Mouse (Mus musculus) limb, embryonic 15.5 days (tissue): ENCODE results near the gene Ddx20. TPM values are rescaled to one million over a fixed set of nuclear protein-coding genes. Genes with fewer than 3 reads are reported as not detected.

Source experiments
- ATAC-seq: fragments of 200-750 bp; cut with Nextera tagmentation; 2 replicates; pipeline ENCODE4 v1.8.0; 2017; ENCODE audit warnings: low read depth, moderate TSS enrichment; ENCODE audit not compliant: insufficient number of reproducible peaks, low FRiP score, low TSS enrichment
- H3K27ac ChIP-seq: fragments of 300-500 bp; sonication (generic); 2 replicates; pipeline ENCODE4 v1.5.1; 2015; ENCODE audit warnings: moderate library complexity, mild to moderate bottlenecking, inconsistent platforms
- H3K27me3 ChIP-seq: fragments of 300-500 bp; sonication (generic); 2 replicates; pipeline ENCODE4 v1.6.1; 2015; ENCODE audit warnings: inconsistent platforms
- H3K36me3 ChIP-seq: fragments of 300-500 bp; sonication (generic); 2 replicates; pipeline ENCODE4 v1.6.1; 2015; ENCODE audit warnings: inconsistent platforms
- H3K4me1 ChIP-seq: fragments of 300-500 bp; sonication (generic); 2 replicates; pipeline ENCODE4 v1.6.1; 2015; ENCODE audit warnings: inconsistent platforms
- H3K4me2 ChIP-seq: fragments of 300-500 bp; sonication (generic); 2 replicates; pipeline ENCODE4 v1.6.1; 2015; ENCODE audit warnings: mild to moderate bottlenecking, inconsistent platforms
- H3K4me3 ChIP-seq: fragments of 300-500 bp; sonication (generic); 2 replicates; pipeline ENCODE4 v1.5.1; 2015; ENCODE audit warnings: mild to moderate bottlenecking, inconsistent platforms
- H3K9ac ChIP-seq: fragments of 300-500 bp; sonication (generic); 2 replicates; pipeline ENCODE4 v1.6.1; 2015; ENCODE audit warnings: inconsistent platforms
- H3K9me3 ChIP-seq: fragments of 300-500 bp; sonication (generic); 2 replicates; pipeline ENCODE4 v1.6.1; 2016; ENCODE audit warnings: inconsistent platforms
- WGBS: fragments of 180-500 bp; shearing (Covaris S2); methylation state at CpG from one replicate; pipeline ENCODE4 v1.1.7; 2015; 5-methylcytosine and 5-hydroxymethylcytosine counted together
- polyA plus RNA-seq: library from polyadenylated mRNA; unstranded; fragments of >200 nt; fragmentation: Nextera tagmentation; extraction: Ambion mirVana; gene quantifications from 2 replicates; pipeline ENCODE4 v1.2.1, GENCODE M21; 2015

Ddx20 gene
- polyA plus RNA-seq, 1 experiment from 2014 or later: 31.4 TPM

DNA sequence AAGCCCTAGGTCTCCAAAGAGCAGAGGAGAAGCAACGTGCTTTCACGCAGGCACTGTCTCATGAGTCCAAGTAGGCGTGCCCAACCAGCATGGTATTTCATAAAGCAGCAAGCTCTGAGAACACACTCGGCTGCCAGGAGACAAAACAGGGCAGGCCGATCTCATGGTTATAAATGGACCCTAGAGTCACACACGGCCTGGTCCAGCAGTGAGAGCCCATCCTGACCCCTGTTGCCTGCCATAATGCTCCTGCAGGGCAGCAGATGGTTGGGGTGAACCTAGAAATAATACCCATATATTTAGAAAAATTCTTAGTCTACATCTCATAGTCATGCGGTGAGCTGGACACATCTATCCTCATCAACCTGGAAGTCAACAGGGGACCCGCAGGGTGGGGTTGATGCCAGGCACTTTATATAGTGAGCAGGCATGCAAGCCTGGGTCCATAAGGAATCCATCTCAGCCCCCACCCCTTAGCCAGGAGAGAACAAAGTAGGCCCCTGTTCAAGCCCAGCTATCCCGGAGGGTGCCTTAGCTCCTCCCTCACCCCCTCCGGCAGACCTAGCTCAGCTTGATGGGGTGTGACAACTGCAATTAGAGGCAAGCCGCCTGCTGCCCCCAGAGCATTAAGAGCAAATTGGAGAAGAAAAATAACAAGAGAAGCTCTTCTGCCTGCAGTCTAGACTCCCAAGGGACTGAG is 30.6 kb upstream of the Ddx20 start:
- no peak overlapping the region for H3K4me2 ChIP-seq
- no peak overlapping the region for H3K27ac ChIP-seq
- WGBS: 47% methylated on average over 11 of the region's 11 CpGs
- H3K9ac ChIP-seq: no peak overlapping the region
- peaks cover 20% of the 10 kb centered on the region for H3K4me1 ChIP-seq
- no peaks in the 10 kb centered on the region for H3K27me3 ChIP-seq
- H3K36me3 ChIP-seq: no peaks in the 10 kb centered on the region
- ATAC-seq: no peak
- H3K4me3 ChIP-seq: no peak overlapping the region
- no peaks in the 10 kb centered on the region for H3K9me3 ChIP-seq

DNA sequence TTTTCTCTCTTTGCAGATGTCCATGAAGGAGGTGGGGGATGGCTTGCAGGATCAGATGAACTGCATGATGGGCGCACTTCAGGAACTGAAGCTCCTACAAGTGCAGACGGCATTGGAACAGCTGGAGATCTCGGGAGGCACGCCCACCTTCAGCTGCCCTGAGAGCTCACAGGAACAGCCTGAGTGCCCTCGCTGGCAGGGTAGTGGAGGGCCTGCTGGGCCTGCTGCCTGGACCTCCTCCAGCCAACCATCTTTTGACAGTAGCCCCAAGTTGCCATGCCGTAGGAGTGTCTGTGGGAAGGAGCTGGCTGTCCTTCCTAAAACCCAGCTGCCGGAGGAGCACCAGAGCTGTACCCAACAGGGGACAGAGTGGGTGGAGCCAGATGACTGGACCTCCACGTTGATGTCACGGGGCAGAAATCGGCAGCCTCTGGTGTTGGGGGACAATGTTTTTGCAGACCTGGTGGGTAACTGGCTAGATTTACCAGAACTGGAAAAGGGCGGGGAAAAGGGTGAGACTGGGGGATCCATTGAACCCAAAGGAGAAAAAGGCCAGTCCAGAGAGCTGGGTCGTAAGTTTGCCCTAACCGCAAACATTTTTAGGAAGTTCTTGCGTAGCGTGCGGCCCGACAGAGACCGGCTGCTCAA is 29.1 kb upstream of the Ddx20 start:
- peaks cover 25% of the 10 kb centered on the region for H3K4me1 ChIP-seq
- no peak overlapping the region for H3K4me2 ChIP-seq
- H3K36me3 ChIP-seq: no peaks in the 10 kb centered on the region
- H3K27ac ChIP-seq: no peak overlapping the region
- no peak overlapping the region for H3K4me3 ChIP-seq
- H3K9ac ChIP-seq: no peak overlapping the region
- H3K9me3 ChIP-seq: no peaks in the 10 kb centered on the region
- no peaks in the 10 kb centered on the region for H3K27me3 ChIP-seq
- ATAC-seq: 0 out of 2 replicates have a peak, but pooled peaks have one; percentile 8
- 64% methylated on average over 18 of the region's 18 CpGs for WGBS

DNA sequence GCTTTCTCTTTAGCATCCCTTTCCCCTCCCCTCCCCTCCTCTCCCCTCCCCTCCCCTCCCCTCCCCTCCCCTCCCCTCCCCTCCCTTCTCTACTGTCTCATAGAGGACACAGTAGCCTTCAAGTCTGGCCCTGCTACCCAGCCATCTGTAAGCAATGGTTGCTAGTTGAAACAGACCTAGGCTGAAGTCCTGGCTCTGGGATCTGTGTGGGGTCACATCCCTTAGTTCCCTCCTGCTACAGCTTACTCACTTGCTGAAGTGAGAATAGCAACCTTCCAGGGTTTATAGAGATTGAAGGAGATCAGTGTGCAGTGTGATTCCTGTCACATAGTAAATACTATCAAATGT is 27.4 kb upstream of the Ddx20 start:
- ATAC-seq: no peak
- no peaks in the 10 kb centered on the region for H3K9me3 ChIP-seq
- no peak overlapping the region for H3K9ac ChIP-seq
- H3K27ac ChIP-seq: no peak overlapping the region
- no peak overlapping the region for H3K4me3 ChIP-seq
- H3K4me2 ChIP-seq: no peak overlapping the region
- peaks cover 29% of the 10 kb centered on the region for H3K4me1 ChIP-seq
- no peaks in the 10 kb centered on the region for H3K36me3 ChIP-seq
- no peaks in the 10 kb centered on the region for H3K27me3 ChIP-seq

GRCm38 (mm10) chr3:105714091-105714819 is 26.9 kb upstream of the Ddx20 start:
- Histone ChIP-seq H3K4me3 (no peak overlapping the region), H3K27me3 (no peaks in the 10 kb centered on the region), H3K9me3 (no peaks in the 10 kb centered on the region), H3K4me1 (peaks cover 29% of the 10 kb centered on the region), H3K9ac (no peak overlapping the region), H3K27ac (peak overlapping the region; percentile 65), H3K4me2 (no peak overlapping the region), H3K36me3 (no peaks in the 10 kb centered on the region)
- 25% methylated on average over 8 of the region's 8 CpGs for WGBS
- ATAC-seq: peak; percentile 71

DNA sequence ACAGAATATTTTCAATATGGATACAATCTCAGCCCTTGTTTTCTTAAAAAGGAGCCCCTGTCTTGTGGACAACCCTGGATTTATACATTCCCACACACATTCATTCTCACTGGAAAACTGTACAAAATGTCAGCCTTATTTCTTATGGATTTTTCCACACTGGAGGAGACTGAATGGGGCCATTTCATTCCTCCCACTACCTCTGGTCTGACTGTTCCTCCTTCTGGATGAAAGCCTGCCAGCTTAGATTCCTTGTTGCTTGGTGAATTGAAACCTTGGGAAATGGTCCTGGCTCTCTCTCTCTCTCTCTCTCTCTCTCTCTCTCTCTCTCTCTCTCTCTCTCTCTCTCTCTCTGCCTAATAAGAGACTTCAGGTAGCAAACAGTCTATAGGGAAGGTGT is 25.5 kb upstream of the Ddx20 start:
- Histone ChIP-seq H3K4me1 (peaks cover 20% of the 10 kb centered on the region), H3K36me3 (no peaks in the 10 kb centered on the region), H3K4me2 (no peak overlapping the region), H3K27me3 (no peaks in the 10 kb centered on the region), H3K9ac (no peak overlapping the region), H3K27ac (no peak overlapping the region), H3K9me3 (no peaks in the 10 kb centered on the region), H3K4me3 (no peak overlapping the region)
- ATAC-seq: no peak

- no peak for ATAC-seq
- Histone ChIP-seq H3K9me3 (no peaks in the 10 kb centered on the region), H3K27me3 (0 out of 2 replicates have a peak, but pooled peaks cover 3% of the 10 kb centered on the region), H3K4me2 (no peak overlapping the region), H3K27ac (no peak overlapping the region), H3K4me1 (peaks cover 21% of the 10 kb centered on the region), H3K4me3 (no peak overlapping the region), H3K9ac (no peak overlapping the region), H3K36me3 (no peaks in the 10 kb centered on the region)
- 59% methylated on average over 7 of the region's 7 CpGs for WGBS
These were observed 24.4 kb upstream of the Ddx20 start for GRCm38 (mm10) chr3:105711741-105712140.

GRCm38 (mm10) chr3:105710246-105710645 is 22.9 kb upstream of the Ddx20 start:
- peak overlapping the region; percentile 48; the same call in 1 of the 2 replicates for H3K27ac ChIP-seq
- H3K9ac ChIP-seq: no peak overlapping the region
- peaks cover 31% of the 10 kb centered on the region for H3K4me1 ChIP-seq
- no peaks in the 10 kb centered on the region for H3K36me3 ChIP-seq
- 50% methylated on average over 6 of the region's 6 CpGs for WGBS
- peak; percentile 59; the same call in 1 of the 2 replicates for ATAC-seq
- H3K4me2 ChIP-seq: peak overlapping the region; percentile 5; the same call in 1 of the 2 replicates
- peaks cover 14% of the 10 kb centered on the region for H3K27me3 ChIP-seq
- no peak overlapping the region for H3K4me3 ChIP-seq
- no peaks in the 10 kb centered on the region for H3K9me3 ChIP-seq

DNA sequence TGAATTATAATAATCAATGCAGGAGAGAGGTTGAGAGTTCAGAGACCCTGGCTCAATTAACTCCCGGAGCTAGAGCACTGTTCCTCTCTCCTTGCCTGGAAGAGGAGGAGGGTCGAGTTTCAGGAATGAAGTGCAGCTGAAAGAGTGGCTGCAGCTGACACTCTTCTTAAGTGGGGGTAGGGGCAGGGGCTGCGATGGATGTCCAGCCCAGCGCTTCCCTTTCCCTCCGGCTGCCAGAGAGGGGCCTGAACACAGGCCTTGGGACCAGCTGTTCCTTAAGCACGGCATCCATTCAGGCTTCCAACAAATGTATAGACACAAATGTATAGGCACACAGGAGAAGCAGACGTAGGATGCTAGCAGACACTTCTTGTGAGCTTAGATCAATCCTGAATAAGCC is 20.2 kb upstream of the Ddx20 start:
- H3K4me2 ChIP-seq: no peak overlapping the region
- H3K36me3 ChIP-seq: no peaks in the 10 kb centered on the region
- no peak overlapping the region for H3K27ac ChIP-seq
- no peak for ATAC-seq
- H3K4me3 ChIP-seq: no peak overlapping the region
- no peaks in the 10 kb centered on the region for H3K9me3 ChIP-seq
- H3K9ac ChIP-seq: no peak overlapping the region
- 18% methylated on average over 7 of the region's 7 CpGs for WGBS
- peaks cover 21% of the 10 kb centered on the region for H3K27me3 ChIP-seq
- peaks cover 35% of the 10 kb centered on the region for H3K4me1 ChIP-seq

DNA sequence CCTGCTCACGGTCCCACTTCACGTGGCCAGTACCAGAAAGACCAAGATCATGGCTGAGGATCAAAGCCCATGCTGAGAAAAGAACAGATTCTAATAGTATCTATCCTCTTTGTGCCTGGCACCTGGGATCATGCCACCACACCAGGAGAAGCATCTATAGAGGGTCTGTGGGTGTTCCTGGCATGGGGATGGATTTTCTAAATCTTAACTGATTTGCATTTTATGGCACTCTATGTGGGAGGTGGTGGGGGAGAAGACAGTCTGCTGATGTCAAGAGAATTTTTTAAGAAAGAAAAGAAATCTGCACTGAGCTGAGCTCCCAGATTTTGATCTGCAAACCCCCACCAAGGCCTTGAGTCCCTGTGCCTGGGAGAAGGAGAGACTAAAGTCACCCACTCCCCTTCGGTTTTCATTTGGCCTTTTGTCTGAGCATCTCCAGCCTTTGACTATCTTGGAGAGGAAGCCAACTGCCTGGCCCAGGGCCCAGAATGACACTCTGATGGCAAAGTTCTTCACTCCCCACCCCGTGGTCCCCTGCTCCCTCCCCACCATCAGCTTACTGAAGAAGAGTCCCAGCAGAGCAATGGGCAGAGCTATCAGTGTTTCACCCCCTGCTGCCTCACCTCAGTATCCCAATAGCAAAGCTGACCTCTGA is 19.1 kb upstream of the Ddx20 start:
- no peak for ATAC-seq
- WGBS: 43% methylated on average over 4 of the region's 4 CpGs
- Histone ChIP-seq H3K4me1 (peaks cover 30% of the 10 kb centered on the region), H3K27ac (no peak overlapping the region), H3K9me3 (no peaks in the 10 kb centered on the region), H3K27me3 (peaks cover 21% of the 10 kb centered on the region), H3K4me3 (peak overlapping the region; percentile 58), H3K36me3 (no peaks in the 10 kb centered on the region), H3K4me2 (peak overlapping the region; percentile 96), H3K9ac (no peak overlapping the region)

- WGBS: 13% methylated on average over 3 of the region's 3 CpGs
- ATAC-seq: no peak
- peak overlapping the region; percentile 96 for H3K4me2 ChIP-seq
- H3K27me3 ChIP-seq: peaks cover 21% of the 10 kb centered on the region
- H3K27ac ChIP-seq: 0 out of 2 replicates have a peak overlapping the region, but pooled peaks have one; percentile 76
- H3K9ac ChIP-seq: peak overlapping the region; percentile 37
- H3K4me1 ChIP-seq: peaks cover 30% of the 10 kb centered on the region
- peak overlapping the region; percentile 58 for H3K4me3 ChIP-seq
- no peaks in the 10 kb centered on the region for H3K9me3 ChIP-seq
- H3K36me3 ChIP-seq: no peaks in the 10 kb centered on the region
These were observed 18.2 kb upstream of the Ddx20 start for GRCm38 (mm10) chr3:105705561-105705960.

GRCm38 (mm10) chr3:105705061-105705549 is 17.7 kb upstream of the Ddx20 start:
- Histone ChIP-seq H3K4me2 (peak overlapping the region; percentile 96), H3K4me1 (peaks cover 28% of the 10 kb centered on the region), H3K27me3 (peaks cover 21% of the 10 kb centered on the region), H3K4me3 (peak overlapping the region; percentile 58), H3K9ac (peak overlapping the region; percentile 37), H3K27ac (peak overlapping the region; percentile 76), H3K9me3 (no peaks in the 10 kb centered on the region), H3K36me3 (no peaks in the 10 kb centered on the region)
- ATAC-seq: peak; percentile 59
- WGBS: under 1% methylated on average over 28 of the region's 28 CpGs
